Mouse (Mus musculus) bone marrow, adult 2 months (tissue): Measurements from ENCODE around the gene Cdon.

Experiments
- CTCF ChIP-seq: fragments of 200-500 bp; IDR thresholded peaks from 2 replicates; pipeline ENCODE4 v1.5.1; 2011; ENCODE audit warnings: low read length, control low read depth; ENCODE audit not compliant: control insufficient read depth, insufficient read depth
- POLR2A ChIP-seq: fragments of 200-500 bp; IDR thresholded peaks from 2 replicates; pipeline ENCODE4 v1.6.1; 2011; ENCODE audit warnings: low read depth, mild to moderate bottlenecking, control low read depth, low read length, borderline replicate concordance; ENCODE audit not compliant: control insufficient read depth

DNA sequence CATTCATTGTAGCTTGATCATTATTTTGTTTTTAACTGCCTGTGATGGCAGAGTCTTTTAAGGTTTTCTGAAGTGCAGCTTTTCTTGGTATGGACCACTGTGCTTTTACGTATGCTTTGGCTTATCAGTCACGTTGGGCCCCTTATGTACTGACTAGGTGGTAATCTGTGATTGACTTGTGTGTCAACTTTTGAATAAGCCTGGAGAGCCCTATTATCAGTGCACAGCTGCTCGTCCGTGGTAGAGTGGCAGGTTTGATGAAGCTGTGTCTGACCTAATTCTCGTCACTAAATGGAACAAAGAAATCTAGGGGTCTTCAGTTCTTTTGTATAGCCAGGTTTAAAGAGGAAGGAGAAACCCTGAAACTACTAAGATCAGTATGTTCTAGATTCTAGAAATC is 21.5 kb downstream of the Cdon start:
- TF ChIP-seq CTCF (no peak), POLR2A (no peak)
